ENCODE assay signal across 18 mouse cellular contexts in the genomic region with DNA sequence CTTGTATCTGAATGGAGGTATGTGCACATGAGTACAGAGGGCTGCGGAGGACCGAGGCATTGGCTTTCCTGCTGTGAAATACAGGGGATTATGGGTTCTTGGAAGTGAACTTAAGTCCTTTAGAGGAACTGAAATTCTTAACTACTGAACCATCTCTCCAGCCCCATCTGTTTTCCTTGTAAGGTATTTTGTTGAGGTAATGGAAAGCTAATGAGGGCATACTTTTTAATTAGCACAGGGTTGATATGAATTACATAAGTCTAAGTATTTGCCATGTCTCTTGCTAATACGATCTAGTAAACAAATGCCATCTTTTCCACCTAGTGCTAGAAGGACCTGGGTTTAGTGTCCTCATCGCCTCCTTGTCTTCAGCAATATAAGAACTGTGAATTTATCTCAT.
"Had no signal": no experiment of that assay in that cellular context is flagged by ENCODE, and none has a peak within 500 bp of the region (broad histone marks: within the 10 kb centered on the region; RNA-seq: fewer than 3 reads in every experiment).

No protein-coding gene starts in this region.

- ATAC-seq: forebrain, embryonic 13.5 days; forebrain, embryonic 14.5 days; forebrain, embryonic 15.5 days; forebrain, embryonic 16.5 days; forebrain, postnatal 0 days had no signal

- DNase-seq: embryo, embryonic 11 days; forebrain, postnatal 0 days; gastrocnemius, postnatal 10 days; gastrocnemius, postnatal 14 days; gastrocnemius, postnatal 25 days; gastrocnemius, postnatal 36 days; heart, adult 2 months had no signal

- H3K4me2 ChIP-seq: embryonic facial prominence, embryonic 12.5 days; embryonic facial prominence, embryonic 13.5 days; embryonic facial prominence, embryonic 15.5 days; forebrain, embryonic 12.5 days; forebrain, embryonic 13.5 days; forebrain, embryonic 15.5 days had no signal

- H3K27me3 ChIP-seq: embryonic facial prominence, embryonic 12.5 days; embryonic facial prominence, embryonic 15.5 days; forebrain, embryonic 13.5 days; forebrain, embryonic 15.5 days had no signal

- H3K4me1 ChIP-seq: embryonic facial prominence, embryonic 13.5 days had no signal

- H3K9ac ChIP-seq: embryonic facial prominence, embryonic 12.5 days; embryonic facial prominence, embryonic 13.5 days; embryonic facial prominence, embryonic 15.5 days; forebrain, embryonic 12.5 days; forebrain, embryonic 13.5 days; forebrain, embryonic 15.5 days; forebrain, postnatal 0 days had no signal

- H3K9me3 ChIP-seq: embryonic facial prominence, embryonic 10.5 days; embryonic facial prominence, embryonic 12.5 days; embryonic facial prominence, embryonic 13.5 days; embryonic facial prominence, embryonic 15.5 days; forebrain, embryonic 10.5 days; forebrain, embryonic 12.5 days; forebrain, embryonic 13.5 days; forebrain, embryonic 15.5 days had no signal

- H3K27ac ChIP-seq: embryonic facial prominence, embryonic 10.5 days; embryonic facial prominence, embryonic 12.5 days; embryonic facial prominence, embryonic 13.5 days; embryonic facial prominence, embryonic 15.5 days; forebrain, embryonic 10.5 days; forebrain, embryonic 12.5 days; forebrain, embryonic 13.5 days; forebrain, embryonic 15.5 days; heart, adult 2 months had no signal

- H3K4me3 ChIP-seq: embryonic facial prominence, embryonic 10.5 days; embryonic facial prominence, embryonic 12.5 days; embryonic facial prominence, embryonic 13.5 days; embryonic facial prominence, embryonic 15.5 days; erythroblast, embryonic 14.5 days; forebrain, embryonic 10.5 days; forebrain, embryonic 12.5 days; forebrain, embryonic 13.5 days; forebrain, embryonic 15.5 days; heart, adult 2 months had no signal

- H3K36me3 ChIP-seq: embryonic facial prominence, embryonic 10.5 days; embryonic facial prominence, embryonic 12.5 days; embryonic facial prominence, embryonic 13.5 days; embryonic facial prominence, embryonic 15.5 days; forebrain, embryonic 10.5 days; forebrain, embryonic 12.5 days; forebrain, embryonic 15.5 days had no signal
